Mouse (Mus musculus): Measurements from ENCODE around the gene Glipr1.

Glipr1 gene

GRCm38 (mm10) chr10:111960459-111960858 lies 42.0 kb downstream of the Glipr1 start:
- DNase-seq (ENCODE audit: low read depth) = no peak

DNA sequence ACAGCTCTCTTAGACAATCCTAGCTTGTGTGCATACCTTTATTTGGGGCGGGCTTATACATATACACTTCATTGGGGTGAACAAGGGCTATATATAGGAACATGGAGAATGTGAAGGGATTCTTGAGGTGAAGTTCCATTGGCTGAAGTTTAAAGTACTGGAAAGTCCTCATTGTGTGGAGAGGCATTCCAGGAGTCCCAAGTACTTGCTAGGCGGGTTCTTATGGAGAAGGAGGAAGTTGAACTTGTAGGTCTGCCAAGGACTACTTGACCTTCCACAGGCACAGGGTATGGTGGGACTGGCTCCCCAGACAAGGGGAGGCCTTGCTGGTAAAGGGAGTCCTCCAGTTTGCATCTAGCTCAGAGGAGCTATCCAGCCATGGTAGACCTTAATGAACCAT lies 43.1 kb downstream of the Glipr1 start:
- DNase-seq (ENCODE audit: low read depth) = no peak

DNA sequence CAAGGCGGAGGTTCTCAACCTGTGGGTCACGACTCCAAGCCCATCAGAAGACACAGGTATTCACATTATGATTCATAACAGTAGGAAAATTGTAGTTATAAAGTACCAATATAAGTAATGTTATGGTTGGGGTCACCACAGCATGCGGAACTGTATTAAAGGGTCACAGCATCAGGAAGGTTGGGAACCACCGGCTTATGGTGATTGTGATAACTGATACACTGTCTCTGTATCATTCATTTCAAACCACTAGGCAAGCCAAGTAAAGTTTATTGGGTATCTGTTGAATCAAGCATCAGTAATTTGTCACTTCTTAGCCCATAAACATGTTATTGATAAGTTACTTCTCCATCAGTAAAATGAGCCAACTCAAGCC lies 44.4 kb downstream of the Glipr1 start:
- no peak for DNase-seq (ENCODE audit: low read depth)

- peak; percentile 43 for DNase-seq (ENCODE audit: low read depth)
These were observed 45.0 kb downstream of the Glipr1 start for GRCm38 (mm10) chr10:111957271-111958045.

DNA sequence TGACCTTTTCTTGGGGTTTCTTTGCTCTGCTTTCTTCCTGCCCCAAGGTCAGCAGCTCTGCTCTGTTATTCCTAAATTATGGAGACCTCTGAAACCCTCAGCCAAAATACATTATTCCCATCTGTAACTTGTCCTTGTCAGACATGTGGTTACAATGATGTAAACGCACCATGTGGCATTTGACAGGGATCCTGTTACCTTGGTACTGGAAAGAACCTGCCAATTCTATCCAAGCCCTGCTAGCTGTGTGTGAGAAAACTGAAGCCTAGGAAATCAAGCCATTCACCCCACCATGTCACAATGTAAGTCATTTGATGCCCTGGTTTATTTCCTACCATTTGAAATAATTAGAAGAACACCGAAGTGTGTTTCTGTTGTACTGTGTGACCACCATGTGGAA lies 46.6 kb downstream of the Glipr1 start:
- no peak for DNase-seq (ENCODE audit: low read depth)

- DNase-seq (ENCODE audit: low read depth) = no peak
These were observed 53.4 kb downstream of the Glipr1 start for GRCm38 (mm10) chr10:111949008-111949407.

- no peak for DNase-seq (ENCODE audit: low read depth)
These were observed 54.4 kb downstream of the Glipr1 start for GRCm38 (mm10) chr10:111948041-111948440.

- no peak for DNase-seq (ENCODE audit: low read depth)
These were observed 56.9 kb downstream of the Glipr1 start for GRCm38 (mm10) chr10:111945563-111945962.

GRCm38 (mm10) chr10:111943026-111943425 lies 59.4 kb downstream of the Glipr1 start:
- no peak for DNase-seq (ENCODE audit: low read depth)

DNA sequence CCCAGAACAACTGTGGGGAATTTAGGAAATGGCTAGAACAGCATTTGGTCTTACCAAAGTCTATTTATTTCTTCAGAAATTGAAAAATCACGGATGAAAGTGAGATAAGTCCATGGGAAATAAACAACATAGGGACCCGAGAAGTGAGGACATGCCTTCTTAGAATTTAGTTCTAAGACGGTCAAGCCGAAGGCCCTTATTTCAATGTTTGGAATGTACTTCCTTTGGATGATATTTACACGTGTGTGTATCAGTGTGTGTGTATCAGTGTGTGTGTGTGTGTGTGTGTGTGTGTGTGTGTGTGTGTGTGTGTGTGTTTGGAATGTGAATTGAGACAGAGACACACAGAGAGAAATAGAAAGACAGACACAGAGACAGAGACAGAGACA lies 65.3 kb downstream of the Glipr1 start:
- DNase-seq (ENCODE audit: low read depth) = no peak

GRCm38 (mm10) chr10:111936491-111937145 lies 65.8 kb downstream of the Glipr1 start:
- peak; percentile 89 for DNase-seq (ENCODE audit: low read depth)

DNA sequence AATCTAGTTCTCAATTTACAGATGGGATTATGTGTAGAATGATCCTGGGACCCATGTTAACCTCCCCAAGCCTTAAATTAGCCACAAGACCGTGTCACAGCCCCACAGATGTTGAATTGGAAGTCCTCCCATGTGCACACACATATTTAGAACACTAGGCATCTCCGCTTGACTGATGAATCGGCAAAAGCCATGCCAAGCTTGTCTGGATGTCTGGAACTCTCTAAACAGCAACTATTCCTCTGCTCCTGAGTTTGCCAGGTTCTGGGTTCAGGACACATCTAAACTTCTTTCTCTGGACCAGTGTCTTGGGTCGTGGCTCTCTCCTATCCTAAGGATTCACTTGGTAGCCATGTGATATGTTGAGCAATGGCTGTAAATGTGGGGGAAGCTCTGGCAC lies 66.4 kb downstream of the Glipr1 start:
- DNase-seq (ENCODE audit: low read depth) = peak; percentile 56

Measured in fibroblast of lung, adult 2 months (primary cell).